Mouse (Mus musculus) CD8-positive naive resting alpha-beta T cell, adult 2 months (primary cell): ENCODE data around the gene B3gnt2.

Source experiments
- DNase-seq, 2 experiments: peaks; one replicate each; pipeline ENCODE4 v3.0.0; 2022; ENCODE audit warnings: low read depth in 2 of 2, low spot score in 2 of 2

Gene B3gnt2

GRCm38 (mm10) chr11:22777531-22777930 lies 83.2 kb downstream of the B3gnt2 start:
- no peak for DNase-seq

- DNase-seq = no peak
These were observed 85.9 kb downstream of the B3gnt2 start for GRCm38 (mm10) chr11:22774821-22775220.

- DNase-seq = no peak
These were observed 94.5 kb downstream of the B3gnt2 start for GRCm38 (mm10) chr11:22766238-22766637.

- DNase-seq = no peak
These were observed 95.3 kb downstream of the B3gnt2 start for GRCm38 (mm10) chr11:22765425-22765824.

- no peak for DNase-seq
These were observed 97.0 kb downstream of the B3gnt2 start for GRCm38 (mm10) chr11:22763556-22764295.

GRCm38 (mm10) chr11:22763055-22763454 lies 97.7 kb downstream of the B3gnt2 start:
- no peak for DNase-seq

GRCm38 (mm10) chr11:22762236-22762927 lies 98.4 kb downstream of the B3gnt2 start:
- DNase-seq = no peak

- DNase-seq = no peak
These were observed 101.0 kb downstream of the B3gnt2 start for GRCm38 (mm10) chr11:22759783-22760182.

- no peak for DNase-seq
These were observed 104.4 kb downstream of the B3gnt2 start for GRCm38 (mm10) chr11:22756168-22756980.

GRCm38 (mm10) chr11:22755180-22755579 lies 105.6 kb downstream of the B3gnt2 start:
- DNase-seq = no peak

- DNase-seq = no peak
These were observed 108.2 kb downstream of the B3gnt2 start for GRCm38 (mm10) chr11:22752596-22752995.

- DNase-seq = no peak
These were observed 109.2 kb downstream of the B3gnt2 start for GRCm38 (mm10) chr11:22751592-22751991.

- no peak for DNase-seq
These were observed 113.4 kb downstream of the B3gnt2 start for GRCm38 (mm10) chr11:22747406-22747805.

- DNase-seq = no peak
These were observed 115.4 kb downstream of the B3gnt2 start for GRCm38 (mm10) chr11:22745356-22745755.

GRCm38 (mm10) chr11:22743561-22744269 lies 117.0 kb downstream of the B3gnt2 start:
- DNase-seq = no peak

- DNase-seq = no peak
These were observed 118.6 kb downstream of the B3gnt2 start for GRCm38 (mm10) chr11:22741998-22742626.

- no peak for DNase-seq
These were observed 119.3 kb downstream of the B3gnt2 start for GRCm38 (mm10) chr11:22741436-22741835.

GRCm38 (mm10) chr11:22739497-22740288 lies 121.1 kb downstream of the B3gnt2 start:
- DNase-seq = no peak

- DNase-seq = no peak
These were observed 124.1 kb downstream of the B3gnt2 start for GRCm38 (mm10) chr11:22736521-22737225.
